8 mouse cellular contexts compared by ENCODE assay signal in the genomic region with DNA sequence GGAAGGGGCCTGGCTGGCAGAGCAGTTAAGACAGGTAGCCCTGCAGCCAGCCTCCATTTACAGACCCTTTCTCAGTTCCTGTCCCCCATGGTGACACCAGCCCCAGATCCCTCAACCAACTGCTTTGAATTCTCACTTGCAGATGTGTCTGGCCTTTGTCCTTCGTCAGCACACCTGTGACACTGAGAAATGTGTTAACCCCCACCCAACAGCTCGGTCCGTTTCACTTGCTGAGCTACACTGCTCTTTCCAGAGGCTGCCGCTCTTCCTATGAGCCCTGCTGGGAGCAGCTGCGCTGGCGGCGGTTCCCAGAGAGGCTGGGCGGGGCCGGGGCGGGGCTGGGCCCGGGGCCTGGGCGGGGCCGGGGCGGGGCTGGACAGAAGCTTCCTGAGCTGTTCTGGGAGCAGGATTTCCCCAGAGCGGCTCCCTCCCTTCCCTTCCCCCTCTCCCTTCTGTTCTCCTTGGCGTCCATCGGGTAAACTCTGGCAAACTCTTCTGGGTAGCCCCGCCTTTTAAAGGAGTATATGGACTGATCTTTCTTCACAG.
DNase-seq lines count a peak whose midpoint lies in the region; ATAC-seq lines count a peak whose summit lies in the region.

No protein-coding gene starts in this region.

- H3K4me1 ChIP-seq in forebrain, embryonic 11.5 days (replicated peaks; ENCODE audit: control insufficient read depth, insufficient read depth, low read length): peaks cover 34% of the 10 kb centered on the region

- H3K27me3 ChIP-seq in forebrain, embryonic 11.5 days (ENCODE audit: control insufficient read depth, insufficient read depth, low read length): no peaks in the 10 kb centered on the region

- H3K9ac ChIP-seq in forebrain, embryonic 11.5 days (ENCODE audit: low read length): peak overlapping the region; percentile 55

- H3K36me3 ChIP-seq in forebrain, embryonic 11.5 days (ENCODE audit: control insufficient read depth, insufficient read depth, low read length): no peaks in the 10 kb centered on the region

- peak; percentile 96 for DNase-seq in Muller cell, postnatal 12 days (ENCODE audit: inconsistent ontology term)
- peak; percentile 42 for DNase-seq in c-Kit-negative CD71-positive TER-119-positive erythroid progenitor cells, embryonic 14.5 days (ENCODE audit: low read depth, low spot score)
- DNase-seq in forebrain, embryonic 11.5 days (ENCODE audit: low spot score): peak; percentile 97
- peak; percentile 85 to 87 for DNase-seq in heart, postnatal 10 days
- peak; percentile 91 for DNase-seq in kidney, postnatal 14 days
- peak; percentile 87 for DNase-seq in lung, postnatal 25 days (ENCODE audit: low spot score)
- peak; percentile 97 for DNase-seq in retina, postnatal 1 day
- DNase-seq in yolk sac, embryonic 10.5 days (ENCODE audit: low spot score): peak; percentile 96

- peak overlapping the region; percentile 95 for H3K27ac ChIP-seq in forebrain, embryonic 11.5 days (ENCODE audit: low read depth, low read length)

- no peaks in the 10 kb centered on the region for H3K9me3 ChIP-seq in forebrain, embryonic 11.5 days (ENCODE audit: control insufficient read depth, low read length)

- WGBS in forebrain, embryonic 11.5 days: 3% methylated on average over 18 of the region's 18 CpGs

- peak overlapping the region; percentile 55 for H3K4me2 ChIP-seq in forebrain, embryonic 11.5 days (ENCODE audit: low read depth, low read length, severe bottlenecking)

- H3K4me3 ChIP-seq in forebrain, embryonic 11.5 days (ENCODE audit: low read depth, low read length): peak overlapping the region; percentile 17

- intact Hi-C loops in heart, postnatal 10 days (cut with DNase I): loop anchor here (5.0 to 10.0 kb wide), 3 partner anchors 74 to 867 kb away; partner anchors contain the start of genes Rpl14 and Trak1

- ATAC-seq in forebrain, embryonic 11.5 days (replicated peaks; ENCODE audit: low FRiP score): peak; percentile 92

Comparison
In these comparisons a context has a peak if more than half of its experiments do, and no peak if none do; other contexts are left out.
1. Peak in every context shown above with its lines: DNase-seq, ATAC-seq, H3K4me3 ChIP-seq and H3K27ac ChIP-seq.
2. DNase-seq: peak in every context shown above with its lines; median percentile 97 in forebrain, embryonic 11.5 days; 97 in retina, postnatal 1 day; 96 in Muller cell, postnatal 12 days; 96 in yolk sac, embryonic 10.5 days; 91 in kidney, postnatal 14 days; 87 in lung, postnatal 25 days; 86 in heart, postnatal 10 days; 42 in c-Kit-negative CD71-positive TER-119-positive erythroid progenitor cells, embryonic 14.5 days.